Mouse (Mus musculus): ENCODE data around the gene Flrt1. TPM values are rescaled to one million over a fixed set of nuclear protein-coding genes. Genes with fewer than 3 reads are reported as not detected.

Gene Flrt1
- polyA plus RNA-seq, 1 experiment: 0.51 TPM

- Histone ChIP-seq H3K36me3 (ENCODE audit: control insufficient read depth, insufficient read depth, low read length, poor library complexity, severe bottlenecking) (no peaks in the 10 kb centered on the region), H3K27me3 (ENCODE audit: control insufficient read depth, insufficient read depth, low read length, poor library complexity, severe bottlenecking) (no peaks in the 10 kb centered on the region), H3K4me3 (ENCODE audit: low read depth, low read length) (no peak overlapping the region), H3K4me1 (ENCODE audit: control insufficient read depth, insufficient read depth, low read length) (peaks cover 1% of the 10 kb centered on the region), H3K27ac (ENCODE audit: insufficient read depth, low read length) (no peak overlapping the region), H3K9me3 (replicated peaks; ENCODE audit: control insufficient read depth, insufficient read depth, low read length, poor library complexity, severe bottlenecking) (no peaks in the 10 kb centered on the region), H3K9ac (ENCODE audit: low read depth, poor library complexity, severe bottlenecking) (no peak overlapping the region)
- TF ChIP-seq EP300 (IDR thresholded peaks at IDR 0.05; ENCODE audit: insufficient read depth, low read depth, low read length) (no peak), CTCF (IDR thresholded peaks at IDR 0.05; ENCODE audit: low read depth, low read length) (no peak), POLR2A (IDR thresholded peaks at IDR 0.05; ENCODE audit: insufficient read depth, low read length) (no peak)
These were observed 43.1 kb upstream of the Flrt1 start for GRCm38 (mm10) chr19:7148541-7149085.

- Histone ChIP-seq H3K36me3 (ENCODE audit: control insufficient read depth, insufficient read depth, low read length, poor library complexity, severe bottlenecking) (no peaks in the 10 kb centered on the region), H3K27me3 (ENCODE audit: control insufficient read depth, insufficient read depth, low read length, poor library complexity, severe bottlenecking) (no peaks in the 10 kb centered on the region), H3K4me1 (ENCODE audit: control insufficient read depth, insufficient read depth, low read length) (peaks cover 1% of the 10 kb centered on the region), H3K4me3 (ENCODE audit: low read depth, low read length) (no peak overlapping the region), H3K9me3 (replicated peaks; ENCODE audit: control insufficient read depth, insufficient read depth, low read length, poor library complexity, severe bottlenecking) (no peaks in the 10 kb centered on the region), H3K9ac (ENCODE audit: low read depth, poor library complexity, severe bottlenecking) (no peak overlapping the region), H3K27ac (ENCODE audit: insufficient read depth, low read length) (no peak overlapping the region)
- no peak for TF ChIP-seq EP300 (IDR thresholded peaks at IDR 0.05; ENCODE audit: insufficient read depth, low read depth, low read length)
- TF ChIP-seq POLR2A (IDR thresholded peaks at IDR 0.05; ENCODE audit: insufficient read depth, low read length): no peak
- TF ChIP-seq CTCF (IDR thresholded peaks at IDR 0.05; ENCODE audit: low read depth, low read length): no peak
These were observed 42.6 kb upstream of the Flrt1 start for GRCm38 (mm10) chr19:7148096-7148495.

GRCm38 (mm10) chr19:7146376-7146775 is 40.8 kb upstream of the Flrt1 start:
- H3K9ac ChIP-seq (ENCODE audit: low read depth, poor library complexity, severe bottlenecking): no peak overlapping the region
- no peaks in the 10 kb centered on the region for H3K36me3 ChIP-seq (ENCODE audit: control insufficient read depth, insufficient read depth, low read length, poor library complexity, severe bottlenecking)
- H3K9me3 ChIP-seq (replicated peaks; ENCODE audit: control insufficient read depth, insufficient read depth, low read length, poor library complexity, severe bottlenecking): no peaks in the 10 kb centered on the region
- TF ChIP-seq EP300 (IDR thresholded peaks at IDR 0.05; ENCODE audit: insufficient read depth, low read depth, low read length): no peak
- no peak for TF ChIP-seq CTCF (IDR thresholded peaks at IDR 0.05; ENCODE audit: low read depth, low read length)
- TF ChIP-seq POLR2A (IDR thresholded peaks at IDR 0.05; ENCODE audit: insufficient read depth, low read length): no peak
- no peak overlapping the region for H3K27ac ChIP-seq (ENCODE audit: insufficient read depth, low read length)
- no peaks in the 10 kb centered on the region for H3K27me3 ChIP-seq (ENCODE audit: control insufficient read depth, insufficient read depth, low read length, poor library complexity, severe bottlenecking)
- H3K4me1 ChIP-seq (ENCODE audit: control insufficient read depth, insufficient read depth, low read length): peaks cover 1% of the 10 kb centered on the region
- H3K4me3 ChIP-seq (ENCODE audit: low read depth, low read length): no peak overlapping the region

GRCm38 (mm10) chr19:7144458-7144857 is 38.9 kb upstream of the Flrt1 start:
- TF ChIP-seq CTCF (IDR thresholded peaks at IDR 0.05; ENCODE audit: low read depth, low read length): no peak
- no peak for TF ChIP-seq EP300 (IDR thresholded peaks at IDR 0.05; ENCODE audit: insufficient read depth, low read depth, low read length)
- no peak for TF ChIP-seq POLR2A (IDR thresholded peaks at IDR 0.05; ENCODE audit: insufficient read depth, low read length)
- Histone ChIP-seq H3K4me3 (ENCODE audit: low read depth, low read length) (no peak overlapping the region), H3K36me3 (ENCODE audit: control insufficient read depth, insufficient read depth, low read length, poor library complexity, severe bottlenecking) (no peaks in the 10 kb centered on the region), H3K27ac (ENCODE audit: insufficient read depth, low read length) (no peak overlapping the region), H3K4me1 (ENCODE audit: control insufficient read depth, insufficient read depth, low read length) (peaks cover 1% of the 10 kb centered on the region), H3K9ac (ENCODE audit: low read depth, poor library complexity, severe bottlenecking) (no peak overlapping the region), H3K9me3 (replicated peaks; ENCODE audit: control insufficient read depth, insufficient read depth, low read length, poor library complexity, severe bottlenecking) (no peaks in the 10 kb centered on the region), H3K27me3 (ENCODE audit: control insufficient read depth, insufficient read depth, low read length, poor library complexity, severe bottlenecking) (no peaks in the 10 kb centered on the region)

GRCm38 (mm10) chr19:7143854-7144253 is 38.3 kb upstream of the Flrt1 start:
- Histone ChIP-seq H3K27me3 (ENCODE audit: control insufficient read depth, insufficient read depth, low read length, poor library complexity, severe bottlenecking) (no peaks in the 10 kb centered on the region), H3K4me1 (ENCODE audit: control insufficient read depth, insufficient read depth, low read length) (peaks cover 1% of the 10 kb centered on the region)

GRCm38 (mm10) chr19:7142207-7142915 is 36.8 kb upstream of the Flrt1 start:
- Histone ChIP-seq H3K9me3 (replicated peaks; ENCODE audit: control insufficient read depth, insufficient read depth, low read length, poor library complexity, severe bottlenecking) (no peaks in the 10 kb centered on the region), H3K36me3 (ENCODE audit: control insufficient read depth, insufficient read depth, low read length, poor library complexity, severe bottlenecking) (no peaks in the 10 kb centered on the region), H3K27me3 (ENCODE audit: control insufficient read depth, insufficient read depth, low read length, poor library complexity, severe bottlenecking) (no peaks in the 10 kb centered on the region), H3K4me1 (ENCODE audit: control insufficient read depth, insufficient read depth, low read length) (peaks cover 1% of the 10 kb centered on the region), H3K9ac (ENCODE audit: low read depth, poor library complexity, severe bottlenecking) (no peak overlapping the region), H3K4me3 (ENCODE audit: low read depth, low read length) (no peak overlapping the region), H3K27ac (ENCODE audit: insufficient read depth, low read length) (no peak overlapping the region)
- TF ChIP-seq CTCF (IDR thresholded peaks at IDR 0.05; ENCODE audit: low read depth, low read length) (no peak), EP300 (IDR thresholded peaks at IDR 0.05; ENCODE audit: insufficient read depth, low read depth, low read length) (no peak), POLR2A (IDR thresholded peaks at IDR 0.05; ENCODE audit: insufficient read depth, low read length) (no peak)

More at GRCm38 (mm10) chr19:7143854-7144253, 38.3 kb upstream of the Flrt1 start:
- H3K9me3 ChIP-seq (replicated peaks; ENCODE audit: control insufficient read depth, insufficient read depth, low read length, poor library complexity, severe bottlenecking): no peaks in the 10 kb centered on the region
- H3K27ac ChIP-seq (ENCODE audit: insufficient read depth, low read length): no peak overlapping the region
- TF ChIP-seq CTCF (IDR thresholded peaks at IDR 0.05; ENCODE audit: low read depth, low read length) (no peak), POLR2A (IDR thresholded peaks at IDR 0.05; ENCODE audit: insufficient read depth, low read length) (no peak), EP300 (IDR thresholded peaks at IDR 0.05; ENCODE audit: insufficient read depth, low read depth, low read length) (peak; percentile 74; the same call in 1 of the 2 replicates)
- H3K36me3 ChIP-seq (ENCODE audit: control insufficient read depth, insufficient read depth, low read length, poor library complexity, severe bottlenecking): no peaks in the 10 kb centered on the region
- H3K4me3 ChIP-seq (ENCODE audit: low read depth, low read length): no peak overlapping the region
- H3K9ac ChIP-seq (ENCODE audit: low read depth, poor library complexity, severe bottlenecking): no peak overlapping the region

Measured in ES-Bruce4 (cell line).